Mouse (Mus musculus): ENCODE data around the gene Fbp1.

DNA sequence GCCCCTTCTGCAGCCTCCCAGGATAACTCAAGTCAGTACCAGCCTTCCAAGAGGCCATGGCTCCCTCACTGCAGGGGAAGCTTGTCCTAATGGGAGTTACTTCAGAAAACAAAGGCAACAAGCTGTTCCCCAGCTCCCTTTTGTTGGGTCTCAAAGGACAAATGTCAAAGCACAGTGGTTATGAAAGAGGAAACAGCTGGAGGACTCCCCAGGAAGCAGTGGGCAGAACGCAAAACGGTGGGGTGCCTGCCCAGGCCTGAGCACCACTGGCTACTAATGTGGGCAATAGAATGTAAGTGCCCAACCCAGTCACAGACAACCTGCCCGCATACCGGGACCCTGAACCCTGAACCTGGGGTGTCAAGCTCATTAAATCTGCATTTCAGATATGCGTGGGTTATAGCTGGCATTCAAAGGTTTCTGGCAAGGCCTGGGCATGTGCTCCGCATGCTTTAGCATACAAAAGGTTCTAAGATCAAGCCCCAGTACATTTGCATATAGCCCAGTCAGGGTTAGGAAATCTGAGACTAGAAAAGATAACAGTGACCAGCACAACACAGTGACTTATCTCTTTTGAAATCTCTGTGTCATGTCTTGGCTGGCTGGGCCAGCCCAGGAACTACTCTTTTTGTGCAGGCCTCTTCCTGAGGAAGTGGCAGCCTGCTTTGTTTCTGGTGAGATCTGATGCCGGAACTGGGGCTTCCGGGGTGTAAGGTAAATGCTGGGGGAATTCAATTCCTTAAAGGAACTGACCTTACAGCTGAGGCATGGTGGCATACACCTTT, 8.1 kb downstream of the Fbp1 start:
- TF ChIP-seq EP300 (IDR thresholded peaks at IDR 0.05; ENCODE audit: low read depth) (no peak), CTCF (IDR thresholded peaks at IDR 0.05; ENCODE audit: low read depth) (no peak)

Data from liver, postnatal 0 days (tissue).